Mouse (Mus musculus) liver, embryonic 13.5 days (tissue): Measurements from ENCODE around the gene Ccdc30. TPM values are rescaled to one million over a fixed set of nuclear protein-coding genes. Genes with fewer than 3 reads are reported as not detected.
A peak's percentile ranks its signal among the peaks of the same experiment; 100 is the strongest.
"Not testable (repeated sequence)": the region's sequence is repeated elsewhere in the genome, so short reads cannot be mapped to it uniquely, and the experiment has no call there.

Experiments
- ATAC-seq: fragments of 200-750 bp; cut with Nextera tagmentation; 2 replicates; pipeline ENCODE4 v1.8.0; 2017; ENCODE audit warnings: low read depth, mild to moderate bottlenecking, moderate number of reproducible peaks, moderate library complexity
- DNase-seq: peaks from one replicate; pipeline ENCODE4 v3.0.0; 2022
- H3K27ac ChIP-seq: fragments of 300-500 bp; sonication (generic); 2 replicates; pipeline ENCODE4 v1.5.1; 2015; ENCODE audit warnings: moderate library complexity, mild to moderate bottlenecking, inconsistent platforms
- H3K27me3 ChIP-seq: fragments of 300-500 bp; sonication (generic); 2 replicates; pipeline ENCODE4 v1.6.1; 2015; ENCODE audit warnings: mild to moderate bottlenecking, inconsistent platforms
- H3K36me3 ChIP-seq: fragments of 300-500 bp; sonication (generic); 2 replicates; pipeline ENCODE4 v1.6.1; 2015; ENCODE audit warnings: mild to moderate bottlenecking, inconsistent platforms
- H3K4me1 ChIP-seq: fragments of 300-500 bp; sonication (generic); replicated peaks from 2 replicates; pipeline ENCODE4 v1.6.1; 2015; ENCODE audit warnings: inconsistent platforms
- H3K4me2 ChIP-seq: fragments of 300-500 bp; sonication (generic); 2 replicates; pipeline ENCODE4 v1.6.1; 2015; ENCODE audit warnings: inconsistent platforms, mild to moderate bottlenecking, moderate library complexity
- H3K4me3 ChIP-seq: fragments of 300-500 bp; sonication (generic); replicated peaks from 2 replicates; pipeline ENCODE4 v1.5.1; 2015; ENCODE audit warnings: mild to moderate bottlenecking, inconsistent platforms
- H3K9ac ChIP-seq: fragments of 300-500 bp; sonication (generic); 2 replicates; pipeline ENCODE4 v1.6.1; 2015; ENCODE audit warnings: mild to moderate bottlenecking, inconsistent platforms
- H3K9me3 ChIP-seq: fragments of 300-500 bp; sonication (generic); replicated peaks from 2 replicates; pipeline ENCODE4 v1.6.1; 2016; ENCODE audit warnings: inconsistent platforms
- WGBS: fragments of 180-500 bp; shearing (Covaris S2); methylation state at CpG from one replicate; pipeline ENCODE4 v1.1.7; 2015; ENCODE audit not compliant: insufficient replicate concordance; 5-methylcytosine and 5-hydroxymethylcytosine counted together
- polyA plus RNA-seq: library from polyadenylated mRNA; unstranded; fragments of >200 nt; fragmentation: Nextera tagmentation; extraction: Ambion mirVana; gene quantifications from 2 replicates; pipeline ENCODE4 v1.2.1, GENCODE M21; 2015

Ccdc30 gene
- polyA plus RNA-seq, 1 experiment from 2014 or later: 1.1 TPM

GRCm38 (mm10) chr4:119301777-119302176, 113.5 kb downstream of the Ccdc30 start:
- DNase-seq (no peak), ATAC-seq (no peak)
- H3K4me1 ChIP-seq: no peaks in the 10 kb centered on the region
- no peak overlapping the region for H3K27ac ChIP-seq
- H3K4me3 ChIP-seq: no peak overlapping the region
- no peak overlapping the region for H3K9ac ChIP-seq
- no peak overlapping the region for H3K4me2 ChIP-seq
- H3K27me3 ChIP-seq: no peaks in the 10 kb centered on the region
- peaks cover 6% of the 10 kb centered on the region for H3K36me3 ChIP-seq
- H3K9me3 ChIP-seq: no peaks in the 10 kb centered on the region
- WGBS: 74% methylated on average over 3 of the region's 3 CpGs

DNA sequence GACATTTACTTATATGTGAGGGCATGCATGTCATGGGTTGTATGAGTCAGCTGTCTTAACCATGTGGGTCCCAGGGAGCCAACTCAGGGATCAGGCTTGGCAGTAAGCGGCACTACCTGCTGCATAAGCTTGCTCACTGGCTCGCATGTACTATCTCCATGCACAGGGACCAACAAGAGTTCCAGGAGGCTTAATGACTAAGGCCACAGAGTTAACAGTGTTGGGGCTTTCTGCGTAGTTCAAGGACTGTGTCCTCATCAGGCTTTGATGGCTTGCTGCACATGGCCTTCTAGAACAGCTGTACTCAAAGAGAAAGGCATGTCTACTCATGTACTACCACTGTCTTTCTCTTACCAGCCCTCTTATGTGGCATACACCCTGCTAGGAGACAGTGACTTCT, 114.6 kb downstream of the Ccdc30 start:
- DNase-seq (no peak), ATAC-seq (no peak)
- Histone ChIP-seq H3K27me3 (no peaks in the 10 kb centered on the region), H3K36me3 (0 out of 2 replicates have a peak, but pooled peaks cover 3% of the 10 kb centered on the region), H3K27ac (no peak overlapping the region), H3K9me3 (no peaks in the 10 kb centered on the region), H3K9ac (no peak overlapping the region), H3K4me2 (no peak overlapping the region), H3K4me3 (no peak overlapping the region), H3K4me1 (peaks cover under 1% of the 10 kb centered on the region; the same call in 1 of the 2 replicates)
- WGBS: 81% methylated on average over 3 of the region's 3 CpGs

- 67% methylated on average over 2 of the region's 2 CpGs for WGBS
- no peaks in the 10 kb centered on the region for H3K27me3 ChIP-seq
- no peaks in the 10 kb centered on the region for H3K9me3 ChIP-seq
- no peak overlapping the region for H3K4me3 ChIP-seq
- no peak overlapping the region for H3K27ac ChIP-seq
- H3K36me3 ChIP-seq: 0 out of 2 replicates have a peak, but pooled peaks cover 5% of the 10 kb centered on the region
- DNase-seq (no peak), ATAC-seq (no peak)
- H3K4me1 ChIP-seq: peaks cover 14% of the 10 kb centered on the region
- H3K9ac ChIP-seq: no peak overlapping the region
- no peak overlapping the region for H3K4me2 ChIP-seq
These were observed 118.0 kb downstream of the Ccdc30 start for GRCm38 (mm10) chr4:119297361-119297760.

GRCm38 (mm10) chr4:119295134-119295453, 120.2 kb downstream of the Ccdc30 start:
- Histone ChIP-seq H3K4me2 (peak overlapping the region; percentile 88), H3K4me1 (peaks cover 35% of the 10 kb centered on the region), H3K27me3 (no peaks in the 10 kb centered on the region), H3K36me3 (peaks cover 22% of the 10 kb centered on the region), H3K9me3 (no peaks in the 10 kb centered on the region), H3K9ac (peak overlapping the region; percentile 79), H3K27ac (peak overlapping the region; percentile 69), H3K4me3 (peak overlapping the region; percentile 91)
- DNase-seq (no peak), ATAC-seq (no peak)
- WGBS: 4% methylated on average over 6 of the region's 6 CpGs

DNA sequence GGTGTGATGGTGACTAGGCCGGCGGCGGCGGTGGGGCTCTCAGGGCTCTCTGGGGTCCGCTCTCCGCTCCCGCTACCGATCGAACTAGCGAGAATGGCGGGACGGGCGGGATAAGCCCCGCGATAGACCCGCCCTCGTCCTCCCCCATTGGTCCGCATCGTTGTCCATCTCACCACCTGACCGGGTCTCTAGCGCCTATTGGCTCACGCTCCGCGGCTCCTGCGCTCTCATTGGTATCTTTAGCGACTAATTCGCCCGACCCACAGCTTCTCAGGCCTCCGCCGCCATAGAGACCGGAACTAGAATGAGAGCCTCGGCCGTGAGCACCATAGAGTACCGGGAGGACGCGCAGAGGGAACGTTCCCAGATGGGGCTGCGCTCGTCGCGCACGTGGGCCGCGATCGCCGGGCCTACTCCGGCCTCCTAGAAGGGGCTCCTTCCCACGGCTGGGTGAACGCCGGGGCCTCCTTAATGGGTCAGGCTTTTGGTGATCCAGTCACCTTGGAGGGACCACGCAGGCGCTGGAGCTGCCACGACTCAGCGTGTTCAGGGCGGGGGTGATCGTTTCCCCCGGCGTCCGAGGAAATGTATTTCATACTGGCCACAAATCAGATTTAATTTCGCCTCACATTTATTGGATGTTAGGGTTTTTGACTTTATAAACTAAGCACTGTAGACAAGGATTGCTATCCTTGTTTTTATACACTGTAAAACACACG, 120.7 kb downstream of the Ccdc30 start, which contains the start of gene Ybx1:
Gene Ybx1, minus strand, starts transcription at position 190 of the 719 bp plus-strand sequence.
- Histone ChIP-seq H3K36me3 (peaks cover 26% of the 10 kb centered on the region), H3K27me3 (no peaks in the 10 kb centered on the region), H3K4me3 (peak within 1 kb of the TSS; percentile 91), H3K27ac (peak within 1 kb of the TSS; percentile 80), H3K9me3 (no peaks in the 10 kb centered on the region), H3K4me1 (peaks cover 40% of the 10 kb centered on the region), H3K9ac (peak within 1 kb of the TSS; percentile 93), H3K4me2 (peak within 1 kb of the TSS; percentile 93)
- peak; percentile 97 for ATAC-seq
- WGBS: under 1% methylated on average over 61 of the region's 61 CpGs
- DNase-seq: peak; percentile 98

GRCm38 (mm10) chr4:119293574-119294258, 121.6 kb downstream of the Ccdc30 start:
- DNase-seq: peak; percentile 37
- peak; percentile 6; the same call in 1 of the 2 replicates for ATAC-seq
- Histone ChIP-seq H3K27ac (peak overlapping the region; percentile 80), H3K9me3 (no peaks in the 10 kb centered on the region), H3K4me1 (peaks cover 46% of the 10 kb centered on the region), H3K4me2 (peak overlapping the region; percentile 93), H3K27me3 (no peaks in the 10 kb centered on the region), H3K4me3 (peak overlapping the region; percentile 91), H3K9ac (peak overlapping the region; percentile 93), H3K36me3 (peaks cover 31% of the 10 kb centered on the region)
- WGBS: under 1% methylated on average over 62 of the region's 80 CpGs

- ATAC-seq (no peak), DNase-seq (peak; percentile 35)
- under 1% methylated on average over 24 of the region's 24 CpGs for WGBS
- Histone ChIP-seq H3K27me3 (no peaks in the 10 kb centered on the region), H3K9me3 (no peaks in the 10 kb centered on the region), H3K4me1 (peaks cover 52% of the 10 kb centered on the region), H3K4me2 (peak overlapping the region; percentile 93), H3K4me3 (peak overlapping the region; percentile 91), H3K9ac (peak overlapping the region; percentile 93), H3K27ac (peak overlapping the region; percentile 80), H3K36me3 (peaks cover 36% of the 10 kb centered on the region)
These were observed 122.3 kb downstream of the Ccdc30 start for GRCm38 (mm10) chr4:119292771-119293573.

DNA sequence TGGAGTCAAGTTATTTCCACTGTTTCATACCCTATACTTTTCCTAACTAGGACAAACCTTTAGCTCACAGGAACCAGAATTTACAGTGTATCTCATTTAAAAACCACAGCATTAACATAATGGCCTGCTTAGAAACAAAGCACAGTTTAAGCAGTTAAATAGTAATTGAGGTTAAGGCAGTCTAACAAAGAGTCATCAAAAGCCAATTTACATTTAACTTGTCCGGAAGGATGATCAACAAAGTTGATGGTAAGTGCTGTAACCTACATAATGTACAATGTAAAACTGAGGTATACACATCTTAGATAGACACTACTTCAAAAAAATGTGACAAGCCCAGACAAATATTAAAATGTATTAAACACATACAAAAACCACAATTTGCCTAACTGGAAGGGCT, 123.4 kb downstream of the Ccdc30 start:
- Histone ChIP-seq H3K27ac (peak overlapping the region; percentile 80; the same call in 1 of the 2 replicates), H3K4me2 (peak overlapping the region; percentile 93), H3K9me3 (no peaks in the 10 kb centered on the region), H3K36me3 (peaks cover 45% of the 10 kb centered on the region), H3K4me1 (peaks cover 62% of the 10 kb centered on the region), H3K4me3 (peak overlapping the region; percentile 91), H3K9ac (peak overlapping the region; percentile 93), H3K27me3 (no peaks in the 10 kb centered on the region)
- 74% methylated on average over 1 of the region's 1 CpGs for WGBS
- no peak for DNase-seq
- ATAC-seq: no peak

GRCm38 (mm10) chr4:119285336-119285735, 130.0 kb downstream of the Ccdc30 start:
- Histone ChIP-seq H3K4me2 (peak overlapping the region; percentile 45), H3K27ac (peak overlapping the region; percentile 67)
- ATAC-seq: peak; percentile 77

DNA sequence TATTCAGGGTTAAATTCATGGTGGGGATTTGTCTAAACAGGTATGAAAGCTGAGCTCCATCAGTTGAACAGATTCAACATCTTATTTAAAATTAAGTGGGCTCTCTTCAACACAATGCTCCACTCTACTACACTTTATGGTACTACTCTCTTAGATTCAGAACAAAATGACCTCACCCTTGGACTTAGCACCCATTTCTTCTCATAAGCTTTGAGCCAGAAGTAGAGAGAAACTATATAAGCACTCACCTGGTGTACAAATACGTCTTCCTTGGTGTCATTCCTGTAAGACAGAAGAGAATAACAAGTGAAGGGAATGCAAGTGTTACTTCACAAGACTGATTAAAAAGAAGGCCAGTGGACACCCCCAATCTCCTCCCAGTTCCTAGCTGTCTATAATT, 130.5 kb downstream of the Ccdc30 start:
- DNase-seq (no peak), ATAC-seq (no peak)
- Histone ChIP-seq H3K9me3 (no peaks in the 10 kb centered on the region), H3K4me3 (no peak overlapping the region), H3K27ac (peak overlapping the region; percentile 67; the same call in 1 of the 2 replicates), H3K4me2 (no peak overlapping the region), H3K27me3 (no peaks in the 10 kb centered on the region), H3K9ac (no peak overlapping the region; the same call in 1 of the 2 replicates), H3K4me1 (peaks cover 49% of the 10 kb centered on the region), H3K36me3 (peaks cover 77% of the 10 kb centered on the region)
- 71% methylated on average over 1 of the region's 1 CpGs for WGBS

More at GRCm38 (mm10) chr4:119285336-119285735, 130.0 kb downstream of the Ccdc30 start:
- Histone ChIP-seq H3K9me3 (no peaks in the 10 kb centered on the region), H3K4me1 (peaks cover 53% of the 10 kb centered on the region), H3K27me3 (no peaks in the 10 kb centered on the region), H3K4me3 (0 out of 2 replicates have a peak overlapping the region, but pooled peaks have one; percentile 5), H3K9ac (peak overlapping the region; percentile 28; the same call in 1 of the 2 replicates), H3K36me3 (peaks cover 76% of the 10 kb centered on the region)
- 24% methylated on average over 2 of the region's 2 CpGs for WGBS
- DNase-seq: no peak

GRCm38 (mm10) chr4:119278784-119279183, 136.5 kb downstream of the Ccdc30 start:
- H3K4me3 ChIP-seq, H3K9me3 ChIP-seq, H3K27me3 ChIP-seq, ATAC-seq, H3K4me2 ChIP-seq, H3K9ac ChIP-seq, H3K27ac ChIP-seq, DNase-seq: not testable (repeated sequence)
- H3K4me1 ChIP-seq: peaks cover 17% of the 10 kb centered on the region
- WGBS: 77% methylated on average over 15 of the region's 15 CpGs
- H3K36me3 ChIP-seq: peaks cover 97% of the 10 kb centered on the region
